Mouse (Mus musculus): Measurements from ENCODE around the gene Pik3c2a. TPM values are rescaled to one million over a fixed set of nuclear protein-coding genes. Genes with fewer than 3 reads are reported as not detected.
A peak's percentile ranks its signal among the peaks of the same experiment; 100 is the strongest.

Pik3c2a gene
- total and polyA plus RNA-seq, 3 experiments, result 2.5 to 16.3 (median 13.4) TPM

GRCm38 (mm10) chr7:116446645-116447044 lies 3.4 kb upstream of the Pik3c2a start:
- TF ChIP-seq POLR2A (IDR thresholded peaks at IDR 0.05; ENCODE audit: insufficient read depth, low read depth, low read length) (no peak), EP300 (IDR thresholded peaks at IDR 0.05; ENCODE audit: insufficient read depth, low read depth, low read length) (no peak), CTCF (IDR thresholded peaks at IDR 0.05) (no peak; the same call in 1 of the 2 replicates)
- peak; percentile 21 to 25 for DNase-seq
- no peaks in the 10 kb centered on the region for H3K27me3 ChIP-seq (ENCODE audit: control insufficient read depth, insufficient read depth, low read length)
- no peaks in the 10 kb centered on the region for H3K79me2 ChIP-seq (replicated peaks; ENCODE audit: control insufficient read depth, insufficient read depth, low read length)
- peaks cover 4% of the 10 kb centered on the region for H3K4me1 ChIP-seq (ENCODE audit: control insufficient read depth, insufficient read depth, low read length)
- no peak overlapping the region for H3K9ac ChIP-seq (ENCODE audit: low read depth, low read length)
- intact Hi-C loops (cut with DNase I), result no loop called here
- 59% methylated on average over 3 of the region's 3 CpGs for WGBS
- peaks cover 6% of the 10 kb centered on the region for H3K36me3 ChIP-seq (ENCODE audit: control insufficient read depth, insufficient read depth, low read length)
- H3K27ac ChIP-seq, result peak overlapping the region; percentile 51
- no peak overlapping the region for H3K4me3 ChIP-seq

DNA sequence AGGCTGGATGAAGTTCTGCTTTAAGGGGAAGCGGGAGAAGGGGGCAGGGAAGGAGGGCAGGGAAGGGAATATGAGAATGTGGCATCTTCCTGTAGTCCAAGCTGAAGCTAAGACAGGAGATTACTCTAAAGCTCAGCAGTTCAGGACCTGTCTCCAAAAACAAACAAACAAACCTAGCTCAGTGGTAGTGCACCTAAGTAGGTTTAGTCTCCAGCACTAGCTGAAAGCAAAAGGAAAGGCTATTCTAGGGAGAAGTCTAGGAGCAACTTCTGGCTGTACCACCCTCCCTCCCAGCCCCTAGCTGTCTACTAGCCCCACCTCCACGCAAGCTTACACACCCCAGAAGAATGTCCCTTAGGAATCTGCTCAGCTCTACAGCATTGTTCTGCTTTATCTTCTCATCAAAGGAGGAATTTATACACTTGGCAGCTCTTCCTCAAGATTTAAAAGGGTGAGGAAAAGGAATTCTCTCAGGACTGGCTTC lies 1.1 kb upstream of the Pik3c2a start:
- DNase-seq, result peak; percentile 33 to 50

GRCm38 (mm10) chr7:116443697-116444325 lies 562 bp upstream of the Pik3c2a start:
- intact Hi-C loops (cut with DNase I), result loop anchor here (5.0 kb wide), 3 partner anchors 37 to 163 kb away; partner anchors contain the start of gene Rps13
- no peak for DNase-seq
- Histone ChIP-seq H3K27me3 (ENCODE audit: control insufficient read depth, insufficient read depth, low read length) (no peaks in the 10 kb centered on the region), H3K4me1 (ENCODE audit: control insufficient read depth, insufficient read depth, low read length) (peaks cover 4% of the 10 kb centered on the region), H3K4me3 (peak overlapping the region; percentile 98), H3K9ac (ENCODE audit: low read depth, low read length) (peak overlapping the region; percentile 72), H3K79me2 (replicated peaks; ENCODE audit: control insufficient read depth, insufficient read depth, low read length) (peaks cover 3% of the 10 kb centered on the region), H3K36me3 (ENCODE audit: control insufficient read depth, insufficient read depth, low read length) (peaks cover 15% of the 10 kb centered on the region), H3K27ac (peak overlapping the region; percentile 89)
- WGBS, result 1% methylated on average over 38 of the region's 38 CpGs
- TF ChIP-seq EP300 (IDR thresholded peaks at IDR 0.05; ENCODE audit: insufficient read depth, low read depth, low read length), result no peak
- TF ChIP-seq POLR2A (IDR thresholded peaks at IDR 0.05; ENCODE audit: insufficient read depth, low read depth, low read length), result no peak
- TF ChIP-seq CTCF (IDR thresholded peaks at IDR 0.05), result no peak

More for the DNA sequence above, 1.1 kb upstream of the Pik3c2a start:
- peak overlapping the region; percentile 98 for H3K4me3 ChIP-seq
- WGBS, result 7% methylated on average over 2 of the region's 2 CpGs
- peaks cover 15% of the 10 kb centered on the region for H3K36me3 ChIP-seq (ENCODE audit: control insufficient read depth, insufficient read depth, low read length)
- TF ChIP-seq CTCF (IDR thresholded peaks at IDR 0.05), result no peak
- TF ChIP-seq EP300 (IDR thresholded peaks at IDR 0.05; ENCODE audit: insufficient read depth, low read depth, low read length), result peak; percentile 56; the same call in 1 of the 2 replicates
- TF ChIP-seq POLR2A (IDR thresholded peaks at IDR 0.05; ENCODE audit: insufficient read depth, low read depth, low read length), result peak; percentile 91
- peak overlapping the region; percentile 72 for H3K9ac ChIP-seq (ENCODE audit: low read depth, low read length)
- H3K4me1 ChIP-seq (ENCODE audit: control insufficient read depth, insufficient read depth, low read length), result peaks cover 4% of the 10 kb centered on the region
- peaks cover 3% of the 10 kb centered on the region for H3K79me2 ChIP-seq (replicated peaks; ENCODE audit: control insufficient read depth, insufficient read depth, low read length)
- intact Hi-C loops (cut with DNase I), result loop anchor here (5.0 kb wide), 3 partner anchors 37 to 163 kb away; partner anchors contain the start of gene Rps13
- H3K27me3 ChIP-seq (ENCODE audit: control insufficient read depth, insufficient read depth, low read length), result no peaks in the 10 kb centered on the region
- H3K27ac ChIP-seq, result peak overlapping the region; percentile 89

GRCm38 (mm10) chr7:116442226-116442625 lies 1.0 kb downstream of the Pik3c2a start:
- Histone ChIP-seq H3K79me2 (replicated peaks; ENCODE audit: control insufficient read depth, insufficient read depth, low read length) (peaks cover 3% of the 10 kb centered on the region), H3K36me3 (ENCODE audit: control insufficient read depth, insufficient read depth, low read length) (peaks cover 15% of the 10 kb centered on the region), H3K4me1 (ENCODE audit: control insufficient read depth, insufficient read depth, low read length) (peaks cover 4% of the 10 kb centered on the region), H3K9ac (ENCODE audit: low read depth, low read length) (peak overlapping the region; percentile 42), H3K4me3 (peak overlapping the region; percentile 98), H3K27me3 (ENCODE audit: control insufficient read depth, insufficient read depth, low read length) (no peaks in the 10 kb centered on the region), H3K27ac (peak overlapping the region; percentile 89)
- intact Hi-C loops (cut with DNase I), result loop anchor here (5.0 kb wide), 3 partner anchors 35 to 165 kb away; partner anchors contain the start of gene Rps13
- WGBS, result 8% methylated on average over 7 of the region's 7 CpGs
- DNase-seq, result no peak
- no peak for TF ChIP-seq POLR2A (IDR thresholded peaks at IDR 0.05; ENCODE audit: insufficient read depth, low read depth, low read length)
- TF ChIP-seq EP300 (IDR thresholded peaks at IDR 0.05; ENCODE audit: insufficient read depth, low read depth, low read length), result no peak
- no peak for TF ChIP-seq CTCF (IDR thresholded peaks at IDR 0.05)

DNA sequence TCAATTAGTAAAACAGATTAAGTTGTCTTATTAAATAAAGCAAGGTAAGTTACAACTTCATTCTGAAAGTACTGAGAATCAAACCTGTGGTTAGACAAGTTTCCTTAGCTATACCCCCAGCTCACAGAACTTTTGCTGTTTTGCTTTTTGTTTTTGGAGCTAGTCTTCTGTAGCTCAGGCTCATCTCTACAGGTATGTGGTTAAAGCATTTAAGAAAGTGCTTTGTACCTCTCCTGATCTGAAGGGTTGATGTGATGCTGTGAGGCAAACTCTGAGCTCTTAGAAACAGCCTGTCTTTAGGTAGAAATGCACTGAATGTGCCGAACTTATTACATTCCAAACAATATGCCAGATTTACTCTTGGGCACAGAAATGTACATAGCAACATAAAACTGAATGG lies 1.9 kb downstream of the Pik3c2a start:
- Histone ChIP-seq H3K9ac (ENCODE audit: low read depth, low read length) (no peak overlapping the region), H3K4me1 (ENCODE audit: control insufficient read depth, insufficient read depth, low read length) (peaks cover 2% of the 10 kb centered on the region), H3K4me3 (no peak overlapping the region; the same call in 1 of the 2 replicates), H3K27ac (no peak overlapping the region), H3K36me3 (ENCODE audit: control insufficient read depth, insufficient read depth, low read length) (peaks cover 15% of the 10 kb centered on the region), H3K27me3 (ENCODE audit: control insufficient read depth, insufficient read depth, low read length) (no peaks in the 10 kb centered on the region), H3K79me2 (replicated peaks; ENCODE audit: control insufficient read depth, insufficient read depth, low read length) (peaks cover 3% of the 10 kb centered on the region)
- 68% methylated on average over 1 of the region's 1 CpGs for WGBS
- intact Hi-C loops (cut with DNase I), result loop anchor here (5.0 kb wide), 3 partner anchors 34 to 166 kb away; partner anchors contain the start of gene Rps13
- DNase-seq, result no peak
- TF ChIP-seq EP300 (IDR thresholded peaks at IDR 0.05; ENCODE audit: insufficient read depth, low read depth, low read length) (no peak), POLR2A (IDR thresholded peaks at IDR 0.05; ENCODE audit: insufficient read depth, low read depth, low read length) (no peak), CTCF (IDR thresholded peaks at IDR 0.05) (no peak)

DNA sequence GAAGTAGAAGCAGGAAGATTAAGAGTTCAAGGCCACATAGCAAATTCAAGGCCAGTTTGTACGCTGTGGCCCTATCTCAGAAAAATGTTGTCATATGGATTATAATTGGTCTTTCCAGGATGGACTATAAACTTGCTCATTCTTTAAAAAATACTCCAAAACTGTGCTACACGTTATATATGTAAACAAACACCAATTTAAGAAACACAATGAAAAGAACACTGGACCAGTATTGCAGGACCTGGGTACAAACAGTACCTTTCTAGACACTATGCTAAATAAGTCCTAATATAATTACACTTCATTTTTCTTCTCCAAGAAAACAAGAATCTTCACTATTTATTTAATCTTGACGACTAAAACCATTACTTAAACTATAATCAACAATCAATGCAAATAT lies 11.6 kb downstream of the Pik3c2a start:
- TF ChIP-seq EP300 (IDR thresholded peaks at IDR 0.05; ENCODE audit: insufficient read depth, low read depth, low read length), result no peak
- no peak for TF ChIP-seq CTCF (IDR thresholded peaks at IDR 0.05)
- TF ChIP-seq POLR2A (IDR thresholded peaks at IDR 0.05; ENCODE audit: insufficient read depth, low read depth, low read length), result no peak
- intact Hi-C loops (cut with DNase I), result no loop called here
- Histone ChIP-seq H3K4me1 (ENCODE audit: control insufficient read depth, insufficient read depth, low read length) (no peaks in the 10 kb centered on the region; the same call in none of the 2 replicates), H3K27me3 (ENCODE audit: control insufficient read depth, insufficient read depth, low read length) (no peaks in the 10 kb centered on the region), H3K9ac (ENCODE audit: low read depth, low read length) (no peak overlapping the region), H3K79me2 (replicated peaks; ENCODE audit: control insufficient read depth, insufficient read depth, low read length) (no peaks in the 10 kb centered on the region; the same call in 1 of the 2 replicates), H3K4me3 (no peak overlapping the region), H3K27ac (no peak overlapping the region), H3K36me3 (ENCODE audit: control insufficient read depth, insufficient read depth, low read length) (peaks cover 5% of the 10 kb centered on the region)
- WGBS, result 72% methylated on average over 3 of the region's 3 CpGs
- no peak for DNase-seq
